Mouse (Mus musculus) midbrain, embryonic 11.5 days (tissue): Measurements from ENCODE around the gene Slc35f6. TPM values are rescaled to one million over a fixed set of nuclear protein-coding genes. Genes with fewer than 3 reads are reported as not detected.
A peak's percentile ranks its signal among the peaks of the same experiment; 100 is the strongest.

Source experiments
- ATAC-seq: fragments of 200-750 bp; cut with Nextera tagmentation; 2 replicates; pipeline ENCODE4 v1.8.0; 2017; ENCODE audit warnings: moderate TSS enrichment, moderate library complexity; ENCODE audit not compliant: low FRiP score
- DNase-seq: peaks from one replicate; pipeline ENCODE4 v3.0.0; 2015; ENCODE audit warnings: low spot score; ENCODE audit errors: missing footprints
- H3K27ac ChIP-seq: fragments of 300-500 bp; sonication (generic); 2 replicates; pipeline ENCODE4 v1.5.1; 2014; ENCODE audit warnings: low read depth, low read length
- H3K27me3 ChIP-seq: fragments of 300-500 bp; sonication (generic); 2 replicates; pipeline ENCODE4 v1.6.1; 2014; ENCODE audit warnings: mild to moderate bottlenecking, low read length, moderate library complexity, mixed read lengths; ENCODE audit not compliant: control insufficient read depth, insufficient read depth
- H3K36me3 ChIP-seq: fragments of 300-500 bp; sonication (generic); 2 replicates; pipeline ENCODE4 v1.6.1; 2014; ENCODE audit warnings: mild to moderate bottlenecking, low read length, moderate library complexity, mixed read lengths; ENCODE audit not compliant: control insufficient read depth, insufficient read depth
- H3K4me1 ChIP-seq: fragments of 300-500 bp; sonication (generic); 2 replicates; pipeline ENCODE4 v1.6.1; 2014; ENCODE audit warnings: low read length; ENCODE audit not compliant: control insufficient read depth, insufficient read depth
- H3K4me2 ChIP-seq: fragments of 300-500 bp; sonication (generic); 2 replicates; pipeline ENCODE4 v1.6.1; 2014; ENCODE audit warnings: mild to moderate bottlenecking, moderate library complexity
- H3K4me3 ChIP-seq: fragments of 300-500 bp; sonication (generic); 2 replicates; pipeline ENCODE4 v1.5.1; 2014; ENCODE audit warnings: low read depth, low read length
- H3K9ac ChIP-seq: fragments of 300-500 bp; sonication (generic); 2 replicates; pipeline ENCODE4 v1.6.1; 2014; ENCODE audit warnings: low read length
- H3K9me3 ChIP-seq: fragments of 300-500 bp; sonication (generic); 2 replicates; pipeline ENCODE4 v1.6.1; 2016; ENCODE audit warnings: low read length; ENCODE audit not compliant: control insufficient read depth
- WGBS: fragments of 180-500 bp; shearing (Covaris S2); extraction: QIAGEN DNeasy Blood & Tissue Kit; methylation state at CpG from one replicate; pipeline ENCODE4 v1.1.7; 2014; 5-methylcytosine and 5-hydroxymethylcytosine counted together
- polyA plus RNA-seq: library from polyadenylated mRNA; unstranded; fragments of >200 nt; fragmentation: Nextera tagmentation; extraction: Ambion mirVana; gene quantifications from 2 replicates; pipeline ENCODE4 v1.2.1, GENCODE M21; 2014

Slc35f6 gene
- polyA plus RNA-seq, 1 experiment from 2014 or later, result 28.4 TPM

DNA sequence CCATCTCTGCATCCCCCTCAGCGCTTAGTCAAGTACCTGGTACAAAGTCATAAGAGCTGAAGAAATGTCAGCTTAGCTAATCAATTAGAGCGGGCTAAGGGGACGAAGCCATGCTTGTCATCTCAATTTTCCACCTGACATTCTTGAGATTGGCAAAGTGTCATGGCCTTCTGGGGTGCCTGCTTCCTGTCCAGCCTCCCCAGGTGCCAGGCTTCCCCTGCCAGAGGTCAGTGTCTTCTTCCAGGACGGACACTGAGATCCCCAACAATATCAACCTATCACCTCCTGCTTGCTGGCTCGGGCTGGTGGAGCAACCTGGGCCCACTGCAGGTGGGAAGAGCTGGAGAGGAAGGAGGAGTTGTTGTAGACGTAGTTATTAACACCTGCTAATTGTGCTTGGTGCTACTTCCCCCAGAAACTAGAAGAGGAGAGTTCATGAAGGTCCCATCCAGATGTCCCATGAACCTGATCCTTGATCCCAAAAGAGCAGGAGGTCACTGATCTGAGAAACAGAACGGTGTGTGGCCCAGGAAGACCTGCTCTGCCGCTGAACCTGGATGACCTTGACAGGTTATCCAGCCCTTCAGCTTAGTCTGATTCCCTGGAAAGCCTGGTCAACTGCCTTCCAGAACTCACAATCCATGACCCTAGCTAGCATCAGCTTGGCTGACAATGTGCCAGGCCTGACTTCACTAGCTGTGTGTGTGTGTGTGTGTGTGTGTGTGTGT, 37.7 kb upstream of the Slc35f6 start:
- Histone ChIP-seq H3K27me3 (no peaks in the 10 kb centered on the region), H3K27ac (no peak overlapping the region), H3K9ac (no peak overlapping the region), H3K4me2 (no peak overlapping the region), H3K36me3 (no peaks in the 10 kb centered on the region), H3K4me1 (peaks cover 5% of the 10 kb centered on the region; the same call in 1 of the 2 replicates), H3K9me3 (no peaks in the 10 kb centered on the region), H3K4me3 (no peak overlapping the region)
- no peak for ATAC-seq
- peak; percentile 54 for DNase-seq
- WGBS, result 78% methylated on average over 8 of the region's 8 CpGs

DNA sequence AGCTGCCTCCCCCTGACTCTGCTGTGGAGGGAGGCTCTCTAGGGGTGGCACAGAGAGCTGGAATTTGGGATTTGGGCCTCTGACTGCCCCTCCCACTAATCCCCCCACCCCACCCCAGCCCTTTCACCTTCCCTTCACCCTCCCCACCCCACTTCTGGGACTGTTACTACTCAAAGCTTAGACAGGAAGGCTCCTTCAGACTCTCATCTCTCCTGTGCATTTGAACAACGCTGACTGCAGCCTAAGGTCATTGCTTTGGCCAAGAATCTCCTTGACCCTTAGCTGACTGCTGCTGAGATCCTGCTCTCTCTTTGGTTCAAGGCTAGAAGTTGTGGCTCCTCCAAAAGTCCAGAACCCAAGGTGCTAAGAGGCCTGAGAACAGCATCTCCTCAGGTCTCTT, 36.6 kb upstream of the Slc35f6 start:
- no peak overlapping the region for H3K4me3 ChIP-seq
- H3K4me2 ChIP-seq, result no peak overlapping the region
- H3K4me1 ChIP-seq, result peaks cover 5% of the 10 kb centered on the region; the same call in 1 of the 2 replicates
- H3K27ac ChIP-seq, result no peak overlapping the region
- H3K27me3 ChIP-seq, result no peaks in the 10 kb centered on the region
- 68% methylated on average over 1 of the region's 1 CpGs for WGBS
- ATAC-seq (no peak), DNase-seq (peak; percentile 59)
- H3K9me3 ChIP-seq, result no peaks in the 10 kb centered on the region
- H3K9ac ChIP-seq, result no peak overlapping the region
- H3K36me3 ChIP-seq, result no peaks in the 10 kb centered on the region

DNA sequence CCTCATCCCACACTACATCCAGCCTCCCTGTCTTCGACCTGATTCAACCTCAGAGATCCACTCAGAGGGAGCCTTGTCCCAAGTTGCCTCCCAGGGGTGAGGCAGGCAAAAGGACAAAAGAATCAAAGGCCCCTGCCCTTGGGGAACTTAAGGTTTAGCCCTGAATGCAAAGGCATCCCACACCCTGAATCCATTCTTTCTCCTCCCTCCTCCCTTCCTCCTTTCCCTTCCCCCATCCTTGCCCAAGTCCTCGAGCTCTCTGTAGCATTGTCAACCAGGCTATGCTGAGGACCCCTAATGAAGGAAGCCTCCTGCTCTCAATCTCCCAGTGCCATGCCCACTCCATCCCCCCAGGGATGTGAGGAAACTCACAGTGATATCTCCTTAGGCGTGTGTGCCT, 36.0 kb upstream of the Slc35f6 start:
- H3K9ac ChIP-seq, result no peak overlapping the region
- H3K27ac ChIP-seq, result no peak overlapping the region
- DNase-seq (peak; percentile 81), ATAC-seq (no peak)
- 29% methylated on average over 3 of the region's 3 CpGs for WGBS
- no peaks in the 10 kb centered on the region for H3K36me3 ChIP-seq
- no peaks in the 10 kb centered on the region for H3K27me3 ChIP-seq
- H3K4me3 ChIP-seq, result no peak overlapping the region
- H3K9me3 ChIP-seq, result no peaks in the 10 kb centered on the region
- no peak overlapping the region for H3K4me2 ChIP-seq
- H3K4me1 ChIP-seq, result peaks cover 5% of the 10 kb centered on the region; the same call in 1 of the 2 replicates

DNA sequence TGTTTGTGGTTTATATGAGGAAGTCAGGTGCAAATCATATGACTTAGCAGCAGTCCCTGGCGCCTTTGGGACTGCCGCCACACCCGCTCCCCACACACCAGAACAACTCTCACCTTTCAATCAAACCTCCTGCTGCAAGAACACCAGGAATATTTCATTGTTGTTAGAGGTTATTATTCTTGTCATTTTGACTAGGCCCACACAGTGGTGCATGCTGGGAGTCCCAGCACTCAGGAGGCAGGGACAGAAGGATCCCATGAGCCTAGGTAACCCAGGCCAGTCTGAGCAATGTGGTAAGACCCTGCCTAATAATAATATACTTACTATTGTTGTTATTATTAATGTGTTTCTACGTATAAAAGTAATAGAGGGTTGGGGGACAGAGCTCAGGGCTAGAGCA, 35.2 kb upstream of the Slc35f6 start:
- Histone ChIP-seq H3K4me1 (peaks cover 5% of the 10 kb centered on the region; the same call in 1 of the 2 replicates), H3K36me3 (no peaks in the 10 kb centered on the region), H3K4me3 (no peak overlapping the region), H3K4me2 (no peak overlapping the region), H3K27me3 (no peaks in the 10 kb centered on the region), H3K9me3 (no peaks in the 10 kb centered on the region), H3K27ac (no peak overlapping the region), H3K9ac (no peak overlapping the region)
- no peak for ATAC-seq
- DNase-seq, result no peak
- 92% methylated on average over 4 of the region's 4 CpGs for WGBS

DNA sequence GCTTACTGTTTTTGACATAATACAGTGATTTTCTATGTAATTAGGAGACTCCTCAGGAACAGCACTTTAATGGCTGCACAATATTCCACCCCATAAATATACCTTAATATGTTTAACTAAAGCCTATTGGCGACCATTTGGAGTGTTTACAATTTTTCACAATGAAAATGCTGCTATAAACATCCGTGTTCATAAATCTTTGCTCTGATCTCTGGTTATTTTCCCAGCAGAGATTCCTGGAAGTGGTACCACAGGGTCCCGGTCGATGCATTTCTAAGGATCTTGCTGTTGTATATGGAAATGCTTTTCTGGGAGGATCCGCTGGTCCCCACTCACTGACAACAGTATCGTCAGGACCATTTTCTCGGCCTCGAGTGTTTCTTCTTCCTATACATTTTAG, 34.5 kb upstream of the Slc35f6 start:
- WGBS, result 86% methylated on average over 8 of the region's 8 CpGs
- H3K4me2 ChIP-seq, result no peak overlapping the region
- no peaks in the 10 kb centered on the region for H3K36me3 ChIP-seq
- H3K4me3 ChIP-seq, result no peak overlapping the region
- ATAC-seq, result no peak
- no peak overlapping the region for H3K9ac ChIP-seq
- DNase-seq, result no peak
- no peak overlapping the region for H3K27ac ChIP-seq
- no peaks in the 10 kb centered on the region for H3K27me3 ChIP-seq
- H3K4me1 ChIP-seq, result peaks cover 5% of the 10 kb centered on the region; the same call in 1 of the 2 replicates
- no peaks in the 10 kb centered on the region for H3K9me3 ChIP-seq

DNA sequence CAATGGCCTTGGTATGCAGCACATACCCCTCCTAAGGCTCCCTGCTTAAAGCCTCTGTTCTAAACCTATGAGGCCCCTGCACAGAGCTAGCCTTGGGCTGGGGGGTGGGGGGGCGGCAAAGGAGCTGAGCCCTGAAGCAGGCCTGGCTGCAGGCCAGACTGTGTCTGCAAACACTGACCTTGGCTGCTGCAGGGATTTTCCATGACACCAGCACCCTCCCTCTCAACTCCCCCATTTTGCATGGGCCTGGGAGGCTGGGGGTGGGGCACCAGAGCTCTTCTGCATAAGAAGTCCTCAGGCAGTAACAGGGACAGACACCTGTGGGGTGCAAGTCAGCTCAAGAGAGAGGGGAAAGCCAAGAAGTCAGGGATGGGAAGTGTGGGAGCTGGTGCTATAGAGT, 33.5 kb upstream of the Slc35f6 start:
- Histone ChIP-seq H3K4me3 (no peak overlapping the region), H3K4me1 (peaks cover 5% of the 10 kb centered on the region; the same call in 1 of the 2 replicates), H3K27me3 (no peaks in the 10 kb centered on the region), H3K4me2 (no peak overlapping the region), H3K9me3 (no peaks in the 10 kb centered on the region), H3K9ac (no peak overlapping the region), H3K27ac (no peak overlapping the region), H3K36me3 (no peaks in the 10 kb centered on the region)
- ATAC-seq (no peak), DNase-seq (peak; percentile 39)
- WGBS, result 33% methylated on average over 1 of the region's 1 CpGs

DNA sequence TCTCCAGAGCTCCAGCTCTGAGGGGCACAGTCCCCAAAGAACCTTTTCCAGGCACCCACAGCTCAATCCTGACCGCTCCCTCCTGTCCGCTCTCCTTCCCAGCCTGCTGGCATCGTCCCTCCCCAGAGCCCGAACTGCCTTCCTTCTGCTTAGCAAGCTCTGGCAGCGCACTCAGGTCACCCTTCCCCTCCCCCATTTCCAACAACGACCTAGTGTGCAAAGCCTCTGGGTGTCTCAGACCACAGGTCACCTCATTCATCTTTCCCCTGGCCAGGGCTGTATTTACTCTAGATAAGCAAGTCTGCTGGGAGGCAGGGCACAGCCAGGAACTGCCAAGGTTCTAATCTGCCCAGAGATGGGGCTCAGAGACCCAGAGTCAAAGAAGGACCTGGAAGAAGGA, 32.3 kb upstream of the Slc35f6 start:
- no peaks in the 10 kb centered on the region for H3K27me3 ChIP-seq
- no peaks in the 10 kb centered on the region for H3K4me1 ChIP-seq
- H3K36me3 ChIP-seq, result no peaks in the 10 kb centered on the region
- H3K4me2 ChIP-seq, result no peak overlapping the region
- ATAC-seq (no peak), DNase-seq (peak; percentile 83)
- 51% methylated on average over 6 of the region's 6 CpGs for WGBS
- H3K4me3 ChIP-seq, result no peak overlapping the region
- H3K9ac ChIP-seq, result no peak overlapping the region
- H3K27ac ChIP-seq, result no peak overlapping the region
- no peaks in the 10 kb centered on the region for H3K9me3 ChIP-seq

DNA sequence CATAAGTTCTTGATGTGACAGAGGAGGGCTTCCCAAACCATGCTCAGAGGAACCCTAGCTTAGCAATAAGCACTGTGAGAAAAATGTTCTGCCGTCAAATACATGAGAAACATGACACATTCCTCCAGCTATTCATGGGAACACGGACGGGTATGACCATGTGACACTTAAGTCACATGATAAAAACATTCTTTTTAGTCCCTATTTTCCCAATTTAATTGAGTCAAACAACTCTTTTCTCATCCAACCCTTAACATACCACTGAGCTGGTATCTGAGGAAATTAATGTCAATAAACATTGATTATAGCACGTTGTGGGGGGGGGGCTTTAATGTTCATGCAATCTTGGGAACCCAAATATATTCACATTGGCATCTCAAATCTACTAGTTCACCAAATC, 31.9 kb upstream of the Slc35f6 start:
- Histone ChIP-seq H3K27ac (no peak overlapping the region), H3K27me3 (no peaks in the 10 kb centered on the region; the same call in 1 of the 2 replicates), H3K4me2 (no peak overlapping the region), H3K4me3 (no peak overlapping the region), H3K4me1 (no peaks in the 10 kb centered on the region), H3K9me3 (no peaks in the 10 kb centered on the region), H3K36me3 (no peaks in the 10 kb centered on the region), H3K9ac (no peak overlapping the region)
- peak; percentile 78 for DNase-seq
- 84% methylated on average over 4 of the region's 4 CpGs for WGBS
- ATAC-seq, result no peak

DNA sequence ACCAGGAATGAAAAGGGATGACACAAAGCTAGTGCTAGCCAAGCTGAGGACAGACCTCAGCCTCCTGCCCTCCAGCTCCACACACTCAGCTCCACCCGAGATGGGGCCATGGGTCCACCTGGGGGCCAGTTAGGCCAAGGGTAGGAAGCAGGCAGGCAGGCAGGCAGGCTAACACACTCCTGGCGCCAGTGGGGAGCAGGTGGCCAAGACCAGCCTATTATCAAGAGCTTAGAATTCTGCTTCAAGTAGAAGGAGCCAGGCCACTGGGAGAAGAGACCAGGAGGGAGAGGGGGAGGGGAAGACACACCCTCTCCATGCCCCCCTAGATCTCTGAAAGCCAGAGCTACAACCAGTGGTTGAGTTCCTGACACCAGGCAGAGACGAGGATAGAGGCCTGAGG, 31.1 kb upstream of the Slc35f6 start:
- no peaks in the 10 kb centered on the region for H3K36me3 ChIP-seq
- H3K27me3 ChIP-seq, result peaks cover 7% of the 10 kb centered on the region
- no peak overlapping the region for H3K4me2 ChIP-seq
- no peak overlapping the region for H3K4me3 ChIP-seq
- ATAC-seq, result peak; percentile 42; the same call in 1 of the 2 replicates
- H3K4me1 ChIP-seq, result no peaks in the 10 kb centered on the region
- WGBS, result 33% methylated on average over 3 of the region's 3 CpGs
- H3K27ac ChIP-seq, result no peak overlapping the region
- no peaks in the 10 kb centered on the region for H3K9me3 ChIP-seq
- no peak for DNase-seq
- no peak overlapping the region for H3K9ac ChIP-seq
